Mouse (Mus musculus) cerebellum, adult 18-20 months (tissue): ENCODE data around the gene Cybrd1.

Source experiments
- DNase-seq, 2 experiments: peaks; one replicate each; pipeline ENCODE4 v3.0.0; 2021

The Cybrd1 gene

GRCm38 (mm10) chr2:71117797-71118708 lies at the start of gene Cybrd1:
Cybrd1 (plus strand) TSS chr2:71117923.
- DNase-seq, result peak; percentile 4 to 9

DNA sequence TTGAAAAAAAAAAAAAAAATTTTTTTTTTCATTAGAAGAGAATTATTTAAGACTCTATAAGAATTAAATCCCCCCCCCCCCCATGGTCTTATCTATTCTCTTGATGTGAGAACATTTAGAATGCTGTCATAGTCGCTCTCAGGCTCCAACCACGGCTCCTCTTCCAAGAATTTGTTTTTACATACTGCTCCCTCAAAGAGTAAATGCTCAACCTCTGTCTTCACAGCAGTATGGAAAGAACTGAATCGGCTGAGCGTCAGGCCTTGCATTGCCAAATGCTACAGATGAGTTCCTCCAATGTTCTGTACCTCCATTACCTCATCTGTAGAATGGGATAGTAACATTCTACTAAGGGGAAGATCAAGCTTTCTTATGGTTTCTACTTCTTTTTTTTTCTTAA lies 46.1 kb upstream of the Cybrd1 start:
- no peak for DNase-seq

DNA sequence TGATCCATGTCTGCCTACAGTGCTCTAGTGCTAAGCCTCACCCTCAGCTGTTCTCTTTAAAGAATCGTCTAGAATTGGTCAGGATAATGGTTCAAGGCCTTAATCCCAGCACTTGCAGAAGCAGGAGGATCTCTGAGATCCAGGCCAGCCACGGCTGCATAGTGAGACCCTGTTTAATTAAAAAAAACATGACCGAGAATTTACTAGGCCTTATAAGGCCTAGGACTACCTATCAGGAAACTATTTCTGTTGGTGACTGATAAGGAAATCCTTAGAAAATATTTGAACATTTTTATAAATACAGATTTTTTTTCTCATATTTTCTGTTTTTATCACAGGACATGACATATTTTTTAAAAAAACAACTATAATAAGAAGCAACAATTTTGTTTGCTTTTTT lies 44.4 kb upstream of the Cybrd1 start:
- no peak for DNase-seq

GRCm38 (mm10) chr2:71073828-71074227 lies 43.9 kb upstream of the Cybrd1 start:
- DNase-seq, result no peak

DNA sequence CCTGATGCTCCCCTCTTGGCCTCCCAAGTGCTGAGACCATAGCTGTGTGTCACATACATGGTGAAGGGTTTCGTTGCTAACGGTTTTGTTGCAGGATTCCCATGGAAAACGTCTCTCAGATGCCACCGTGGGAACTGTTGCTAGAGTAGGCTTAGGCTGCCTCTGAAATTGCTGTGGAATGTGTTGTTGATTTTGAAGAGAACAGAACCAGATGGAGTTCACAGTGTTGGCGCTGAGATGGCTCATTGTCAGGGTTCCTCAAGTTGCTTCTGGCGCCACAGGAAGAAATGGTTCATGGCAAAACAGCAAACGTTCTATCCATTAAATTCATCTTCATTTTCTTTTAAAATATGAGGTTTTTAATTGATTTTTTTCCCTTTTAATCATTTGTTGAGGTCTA lies 35.3 kb upstream of the Cybrd1 start:
- DNase-seq, result no peak

- DNase-seq, result no peak
Measured at GRCm38 (mm10) chr2:71083454-71084193, 34.1 kb upstream of the Cybrd1 start.

GRCm38 (mm10) chr2:71089766-71090165 lies 28.0 kb upstream of the Cybrd1 start:
- DNase-seq, result no peak

GRCm38 (mm10) chr2:71090660-71091445 lies 26.9 kb upstream of the Cybrd1 start:
- DNase-seq, result no peak

DNA sequence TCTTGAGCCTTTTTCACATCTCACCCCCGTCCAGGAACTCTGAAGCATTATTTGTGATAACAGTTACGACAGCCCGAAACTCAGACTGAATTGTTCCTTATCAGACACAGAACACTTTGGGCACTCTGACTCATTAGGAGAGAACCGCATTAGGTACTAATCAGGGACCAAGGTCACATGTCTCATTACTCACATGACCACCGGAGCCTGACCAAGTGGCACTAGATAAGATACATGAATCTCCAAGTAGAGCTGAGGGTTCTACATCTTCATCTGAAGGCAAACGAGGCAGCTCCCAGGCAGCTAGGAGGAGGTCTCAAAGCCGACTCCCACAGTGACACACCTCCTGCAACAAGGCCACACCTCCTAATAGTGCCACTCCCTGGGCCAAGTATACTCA lies 21.6 kb upstream of the Cybrd1 start:
- no peak for DNase-seq

DNA sequence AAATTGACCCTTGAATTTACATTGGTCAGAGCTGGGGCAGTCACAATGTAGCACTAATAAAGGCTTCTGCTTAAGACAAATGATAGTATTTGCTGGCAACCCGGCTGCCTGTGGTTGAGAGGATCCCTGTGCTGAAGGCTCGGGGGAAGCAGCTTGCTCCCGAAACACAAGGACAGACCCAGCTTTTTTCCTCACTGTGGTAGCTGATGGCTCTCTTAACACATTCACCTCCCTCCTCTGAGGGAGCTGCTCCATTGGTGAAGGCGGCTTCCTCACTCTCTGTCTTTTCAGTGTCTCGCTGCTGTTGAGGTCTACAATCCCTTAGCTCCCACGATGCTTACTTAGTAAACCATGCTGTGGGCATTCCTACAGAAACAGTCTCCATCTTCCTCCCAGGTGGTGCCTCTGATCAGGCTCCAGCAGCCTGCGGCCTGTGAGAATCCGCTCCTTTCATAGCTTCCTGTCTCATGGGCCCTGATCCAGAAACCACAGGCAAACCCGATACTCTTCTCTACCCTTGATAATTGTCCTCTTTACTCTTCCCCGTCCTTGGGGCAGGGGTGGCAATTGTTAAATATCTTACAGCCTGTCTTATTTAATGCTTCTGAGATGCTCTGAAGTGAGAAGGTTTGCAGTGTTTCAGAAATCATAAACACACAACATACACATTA lies 15.0 kb upstream of the Cybrd1 start:
- DNase-seq, result no peak

DNA sequence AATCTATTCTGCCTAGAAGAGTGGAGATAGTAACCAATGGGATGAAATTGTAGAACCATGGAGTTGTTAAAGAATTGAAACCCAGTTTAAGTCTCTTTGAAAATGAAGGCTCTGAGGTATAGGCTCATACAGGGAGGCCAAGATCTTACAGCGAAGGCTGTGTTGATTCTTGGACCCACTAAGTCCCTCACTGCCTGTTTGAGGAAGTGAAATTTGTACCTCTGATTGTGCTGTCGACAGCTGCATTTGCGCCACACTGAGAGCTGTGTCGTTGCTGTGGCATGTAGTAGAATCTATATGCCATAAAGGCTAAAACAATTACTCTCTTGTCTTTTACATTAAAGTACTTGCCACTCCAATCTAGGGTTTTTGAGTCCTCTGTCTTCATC lies 14.4 kb upstream of the Cybrd1 start:
- no peak for DNase-seq

DNA sequence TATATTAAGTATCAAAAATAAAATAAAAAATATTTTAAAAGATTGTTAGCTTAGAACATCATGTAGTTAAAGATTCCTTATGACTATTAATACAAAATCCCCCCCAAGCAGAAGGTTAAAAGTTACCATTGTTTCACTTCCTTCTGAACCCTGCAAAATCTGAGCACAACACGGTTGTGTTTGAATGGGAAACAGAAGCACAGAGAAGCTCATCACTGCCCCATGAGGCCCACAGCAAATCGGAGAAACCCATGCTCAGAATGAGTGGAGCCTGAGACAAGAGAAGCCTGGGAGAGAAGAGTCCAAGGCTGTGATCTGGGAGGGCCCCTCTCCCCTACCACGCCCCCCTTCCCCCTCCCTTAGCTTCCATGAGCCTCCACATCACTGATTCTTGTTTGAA lies 13.0 kb upstream of the Cybrd1 start:
- no peak for DNase-seq

DNA sequence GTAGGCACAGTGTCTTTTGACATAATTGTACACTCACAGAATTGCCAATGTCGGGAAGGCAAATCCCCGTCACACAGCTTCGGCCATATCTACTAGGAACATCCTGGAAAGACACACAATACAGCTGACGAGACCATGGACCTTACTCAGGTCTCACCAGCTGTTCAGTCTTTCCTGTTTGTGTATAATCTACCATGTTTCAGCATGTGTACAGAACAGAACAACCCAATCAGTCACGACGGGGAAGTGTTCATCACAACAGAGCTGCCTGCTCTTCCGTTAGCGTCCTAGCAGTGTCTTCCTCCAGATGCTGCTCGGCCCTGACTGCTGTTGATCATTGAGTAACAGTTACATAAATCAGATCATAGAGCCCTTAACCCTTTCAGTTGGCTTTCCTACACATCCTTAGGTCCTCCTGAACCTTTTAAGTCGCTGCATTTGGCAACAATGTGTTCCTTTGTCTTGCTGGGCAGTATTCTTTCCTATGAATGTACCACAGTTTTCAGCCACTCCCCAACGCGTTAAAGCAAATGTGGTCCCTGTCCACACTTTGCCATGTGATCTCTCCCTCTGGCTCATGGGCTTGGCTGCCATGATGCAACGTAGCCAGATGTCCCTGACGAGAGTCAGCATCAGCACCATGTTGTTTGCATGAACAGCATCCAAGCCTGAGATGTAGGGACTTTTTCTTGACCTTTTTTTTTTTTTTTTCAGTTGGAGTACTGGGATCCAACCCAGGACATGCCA lies 12.1 kb upstream of the Cybrd1 start:
- DNase-seq, result no peak

DNA sequence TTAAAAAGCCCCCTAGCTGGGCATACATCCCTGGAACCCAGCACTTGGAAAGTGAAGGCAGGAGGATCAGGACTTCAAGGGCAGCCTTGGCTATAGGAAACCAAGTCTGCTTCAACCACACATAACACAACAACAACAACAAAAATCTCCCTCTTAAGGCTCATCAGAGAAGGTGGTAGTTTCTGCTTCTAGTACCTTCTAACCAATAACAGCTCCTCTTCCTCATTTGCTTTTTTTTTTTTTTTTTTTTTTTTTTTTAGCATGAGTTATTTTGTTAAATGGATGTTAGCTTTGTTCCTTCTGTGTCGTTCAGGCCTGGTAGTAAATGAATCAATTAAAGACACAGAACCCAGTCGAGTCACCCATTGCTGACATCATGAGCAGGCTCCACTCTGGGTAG lies 10.5 kb upstream of the Cybrd1 start:
- DNase-seq, result no peak

DNA sequence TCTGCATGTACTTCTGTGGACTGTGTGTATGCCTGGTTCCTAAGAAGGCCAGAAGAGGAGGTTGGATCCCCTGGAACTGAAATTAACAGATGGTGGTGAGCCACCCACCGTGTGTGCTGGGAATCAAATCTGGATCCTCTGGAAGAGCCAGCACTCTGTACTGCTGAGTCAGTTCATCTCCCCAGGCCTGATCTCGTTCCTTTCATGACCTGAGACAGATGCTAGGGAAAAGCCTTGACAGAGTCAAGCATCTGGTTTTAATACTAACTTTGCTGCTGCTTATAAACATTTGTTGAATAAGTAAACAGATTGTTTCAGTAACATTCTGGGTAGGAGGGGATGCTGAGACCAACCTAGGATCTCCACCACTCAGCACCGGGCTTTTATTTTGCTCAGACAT lies 9.2 kb upstream of the Cybrd1 start:
- DNase-seq, result no peak

DNA sequence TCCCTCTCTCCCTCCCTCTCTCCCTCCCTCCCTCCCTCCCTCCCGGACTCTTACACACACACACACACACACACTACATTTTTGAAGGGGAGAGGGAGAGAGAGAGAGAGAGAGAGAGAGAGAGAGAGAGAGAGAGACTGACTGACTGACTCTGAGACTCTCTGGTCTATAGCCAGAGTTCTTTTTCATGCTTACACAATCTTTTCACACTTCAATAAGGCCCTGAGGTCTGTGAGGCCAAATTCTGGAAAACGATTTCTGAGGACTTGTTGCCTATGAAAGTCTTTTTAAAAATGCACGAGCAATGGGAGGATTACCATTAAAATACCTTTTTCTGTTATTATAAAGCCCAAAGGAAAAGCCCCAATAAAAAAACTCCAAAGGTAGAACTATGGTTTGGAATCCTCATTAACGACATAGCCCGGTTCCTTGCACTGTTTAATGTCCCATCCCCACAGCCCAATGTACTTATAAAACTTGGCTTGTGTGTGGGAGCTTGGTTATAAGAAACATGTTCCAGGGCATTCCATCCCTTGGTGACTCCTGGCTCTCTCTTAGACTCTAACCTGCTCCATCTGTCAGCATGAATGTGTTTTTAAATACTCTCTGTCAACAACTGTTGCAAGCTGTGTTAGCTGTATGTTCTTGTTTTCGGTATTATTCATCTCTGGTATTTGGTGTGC lies 4.1 kb upstream of the Cybrd1 start:
- DNase-seq, result no peak

DNA sequence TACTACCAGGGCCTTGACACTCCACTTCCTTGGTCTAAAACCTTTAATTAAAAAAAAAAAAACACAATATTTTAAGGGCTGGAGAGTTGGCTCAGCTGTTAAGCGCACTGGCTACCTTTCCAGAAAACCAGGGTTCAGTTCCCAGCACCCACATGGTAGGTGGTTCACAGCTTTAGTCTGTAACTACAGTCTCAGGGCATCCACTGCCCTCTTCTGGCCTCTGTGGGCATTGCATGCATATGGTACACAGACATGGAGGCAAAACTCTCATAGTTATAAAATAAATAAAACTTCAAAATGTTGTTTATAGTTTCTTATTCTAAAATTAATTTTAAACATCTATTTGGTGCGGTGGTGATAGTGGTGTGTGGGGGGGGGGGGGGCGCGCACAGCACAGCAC lies 1.6 kb upstream of the Cybrd1 start:
- no peak for DNase-seq

DNA sequence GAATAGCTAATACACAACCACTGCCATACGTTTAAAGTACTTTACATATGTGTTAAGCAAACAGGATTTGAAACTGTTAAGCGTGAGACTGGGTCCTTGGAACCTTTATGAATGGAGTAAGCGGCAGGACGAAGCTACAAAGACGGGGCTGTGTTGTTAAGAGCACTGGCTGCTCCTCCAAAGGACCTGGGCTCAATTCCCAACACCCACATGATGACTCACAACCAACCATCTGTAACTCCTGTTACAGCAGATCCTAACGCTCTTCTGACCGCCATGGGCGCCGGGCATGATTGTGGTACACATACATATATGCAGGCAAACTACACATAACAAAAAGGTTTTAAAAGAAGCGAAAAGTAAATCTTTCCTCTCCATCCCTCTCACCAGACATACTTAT lies 3.1 kb downstream of the Cybrd1 start:
- no peak for DNase-seq

DNA sequence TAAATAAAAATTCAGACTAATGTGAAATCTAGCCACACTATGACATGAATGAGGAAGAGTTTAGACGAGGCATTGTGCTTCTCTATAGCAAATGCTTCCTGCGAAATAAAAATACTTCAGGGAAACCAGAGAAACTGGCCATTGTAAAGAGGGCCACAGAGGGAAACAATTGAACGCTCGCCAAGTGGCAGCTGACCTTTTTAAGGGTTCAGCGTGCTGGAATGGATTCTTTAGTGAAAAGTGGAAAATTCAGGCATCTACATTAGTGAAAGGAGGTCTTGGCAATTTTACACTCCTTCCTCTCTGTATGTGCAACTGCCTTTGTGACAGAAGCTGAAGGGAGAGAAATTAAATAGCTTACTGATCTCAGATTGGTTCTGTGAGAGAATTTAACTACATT lies 3.7 kb downstream of the Cybrd1 start:
- DNase-seq, result no peak

DNA sequence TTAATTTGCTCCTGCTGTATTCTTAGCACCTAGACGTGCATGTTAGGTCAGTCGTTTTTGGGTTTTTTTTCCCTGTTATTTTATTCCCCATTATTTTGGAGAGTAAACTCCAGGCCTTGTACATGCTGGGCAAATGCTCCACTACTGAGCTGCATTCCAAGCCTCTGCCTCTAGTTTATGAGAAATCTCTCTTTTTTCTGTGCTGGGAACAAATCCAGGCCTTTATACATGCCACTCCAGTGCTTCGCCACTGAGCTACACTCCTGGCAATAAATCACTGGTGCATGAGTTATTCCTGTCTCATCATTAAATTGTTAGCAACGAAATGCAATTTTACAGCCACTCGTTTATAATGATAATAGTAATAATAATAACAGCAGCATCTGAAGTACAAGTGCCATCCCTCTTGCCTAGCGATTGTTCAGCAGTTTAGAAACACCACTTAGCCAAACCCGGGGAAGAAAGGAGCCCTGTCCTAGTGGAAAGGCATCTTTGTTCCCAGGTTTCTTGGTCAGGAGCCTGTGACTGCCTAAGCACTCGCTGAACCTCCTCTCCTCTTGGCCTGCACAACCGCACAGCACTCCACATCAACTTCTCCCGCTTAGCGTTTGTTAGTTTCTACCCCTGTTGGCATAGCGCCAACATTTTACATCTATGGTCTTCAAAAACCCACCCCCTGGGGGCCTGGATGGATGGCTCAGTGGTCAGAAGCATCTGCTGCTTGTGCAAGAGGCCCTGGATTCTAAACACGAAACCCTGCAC lies 4.7 kb downstream of the Cybrd1 start:
- DNase-seq, result no peak

DNA sequence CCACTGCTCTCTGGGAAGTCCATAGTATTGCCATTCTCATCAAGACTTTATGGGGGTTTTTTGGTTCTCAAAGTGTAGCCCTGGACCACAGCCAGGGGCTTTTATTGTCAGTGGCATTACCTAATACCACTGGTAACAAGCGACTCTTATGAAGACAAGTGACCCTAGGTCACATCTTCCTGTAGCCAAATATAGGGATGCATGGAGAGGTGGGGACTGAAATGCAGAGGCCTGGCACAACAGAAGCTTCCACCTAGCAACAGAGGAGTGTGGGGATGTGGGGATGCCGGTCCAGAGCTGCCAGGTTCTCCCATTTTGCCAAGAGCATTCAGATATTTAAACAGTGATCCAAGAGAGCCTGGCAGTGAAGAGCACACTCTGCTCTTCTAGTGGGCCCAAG lies 5.9 kb downstream of the Cybrd1 start:
- no peak for DNase-seq
